Mouse (Mus musculus): ENCODE results near the gene Med13l.
A peak's percentile ranks its signal among the peaks of the same experiment; 100 is the strongest.

Gene Med13l

DNA sequence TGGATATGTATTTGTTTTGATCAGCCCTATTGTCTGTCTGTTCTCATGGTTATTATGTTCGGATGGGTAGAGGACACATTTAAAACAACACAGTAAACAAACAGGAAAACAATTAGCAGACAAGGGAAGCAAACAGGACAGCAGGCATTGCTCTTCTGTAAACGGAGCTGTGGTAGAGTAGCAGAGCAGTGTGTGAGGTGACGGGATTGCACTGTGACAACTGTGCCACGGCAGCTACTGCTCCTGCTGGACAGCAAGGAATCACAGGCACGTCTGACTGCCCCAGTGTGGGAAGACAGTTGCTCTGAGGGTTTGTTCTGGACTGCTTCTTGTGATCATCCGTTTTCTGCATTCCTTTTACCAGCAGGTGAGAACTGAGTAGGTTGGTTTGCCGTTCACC lies 94.9 kb downstream of the Med13l start:
- DNase-seq (ENCODE audit: low spot score in 2 of 2): no peak

GRCm38 (mm10) chr5:118655966-118656365 lies 95.5 kb downstream of the Med13l start:
- no peak for DNase-seq (ENCODE audit: low spot score in 2 of 2)

DNA sequence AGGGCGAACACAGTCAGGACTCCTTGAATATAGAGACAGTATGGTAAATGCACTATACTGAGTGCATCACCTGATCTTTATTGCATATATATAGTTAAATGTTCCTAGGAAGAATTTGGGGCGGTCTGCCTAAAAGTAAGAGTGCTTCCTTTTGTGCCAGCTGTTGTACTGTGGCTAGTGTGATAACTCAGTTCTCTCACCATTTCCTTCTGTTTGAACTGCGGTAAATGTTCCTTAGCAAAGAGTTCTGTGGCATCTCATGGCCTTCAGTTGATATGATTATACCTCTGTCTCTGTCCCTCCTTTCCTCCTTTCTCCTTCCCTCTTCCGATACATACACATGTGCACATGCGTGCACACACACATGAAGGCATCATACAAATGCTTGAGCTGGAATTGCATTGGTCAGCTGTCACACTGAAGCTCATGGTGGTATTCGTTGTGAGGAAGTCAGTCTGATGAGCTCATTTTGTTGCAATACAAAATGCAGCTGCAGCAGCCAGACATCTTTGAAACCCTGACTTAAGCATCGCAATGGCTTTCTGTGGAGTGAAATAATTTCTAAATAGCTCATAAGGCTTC lies 97.9 kb downstream of the Med13l start:
- no peak for DNase-seq (ENCODE audit: low spot score in 2 of 2)

DNA sequence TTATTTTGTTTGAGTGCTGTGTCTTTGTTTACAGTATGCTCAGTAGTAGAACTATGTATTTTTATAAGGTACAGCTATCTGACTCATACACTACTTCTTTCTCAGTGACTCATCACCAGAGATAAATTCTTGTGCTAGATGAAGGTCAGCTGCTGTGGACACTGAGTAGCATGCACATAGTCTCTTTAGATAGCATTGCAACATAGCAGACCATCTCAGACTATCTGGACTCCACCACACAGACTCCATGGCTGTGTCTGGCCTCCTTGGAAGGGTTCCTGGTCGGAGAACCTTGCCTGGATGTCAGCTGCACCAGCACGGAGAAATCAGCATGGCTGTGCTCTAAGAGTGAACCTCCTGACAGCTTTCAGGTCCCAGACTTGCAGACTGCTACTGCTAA lies 99.2 kb downstream of the Med13l start:
- DNase-seq (ENCODE audit: low spot score in 2 of 2): no peak

GRCm38 (mm10) chr5:118661751-118662150 lies 101.3 kb downstream of the Med13l start:
- no peak for DNase-seq (ENCODE audit: low spot score in 2 of 2)

GRCm38 (mm10) chr5:118663999-118664398 lies 103.5 kb downstream of the Med13l start:
- peak in 1 of 2 experiments; percentile 22 for DNase-seq (ENCODE audit: low spot score in 2 of 2)

DNA sequence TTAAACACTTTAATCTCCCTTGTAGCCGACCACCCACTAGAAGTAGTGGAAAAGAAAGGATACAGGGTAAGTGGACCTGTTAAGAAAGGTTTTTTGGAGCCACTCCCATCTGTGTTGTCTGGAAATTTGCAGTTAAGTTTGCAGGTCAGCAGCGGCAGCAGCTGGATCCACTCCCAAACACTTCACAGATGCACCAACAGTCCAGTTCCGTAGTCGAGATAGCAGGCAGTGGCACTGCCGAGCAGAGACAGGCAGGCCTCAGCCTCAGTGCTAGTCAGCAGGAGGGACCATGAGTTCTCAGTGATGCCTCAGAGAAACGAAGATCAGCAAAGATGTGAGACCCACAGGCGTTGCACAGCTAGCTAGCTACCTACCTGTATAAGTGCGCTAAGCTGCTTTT lies 104.5 kb downstream of the Med13l start:
- DNase-seq (ENCODE audit: low spot score in 2 of 2): no peak

DNA sequence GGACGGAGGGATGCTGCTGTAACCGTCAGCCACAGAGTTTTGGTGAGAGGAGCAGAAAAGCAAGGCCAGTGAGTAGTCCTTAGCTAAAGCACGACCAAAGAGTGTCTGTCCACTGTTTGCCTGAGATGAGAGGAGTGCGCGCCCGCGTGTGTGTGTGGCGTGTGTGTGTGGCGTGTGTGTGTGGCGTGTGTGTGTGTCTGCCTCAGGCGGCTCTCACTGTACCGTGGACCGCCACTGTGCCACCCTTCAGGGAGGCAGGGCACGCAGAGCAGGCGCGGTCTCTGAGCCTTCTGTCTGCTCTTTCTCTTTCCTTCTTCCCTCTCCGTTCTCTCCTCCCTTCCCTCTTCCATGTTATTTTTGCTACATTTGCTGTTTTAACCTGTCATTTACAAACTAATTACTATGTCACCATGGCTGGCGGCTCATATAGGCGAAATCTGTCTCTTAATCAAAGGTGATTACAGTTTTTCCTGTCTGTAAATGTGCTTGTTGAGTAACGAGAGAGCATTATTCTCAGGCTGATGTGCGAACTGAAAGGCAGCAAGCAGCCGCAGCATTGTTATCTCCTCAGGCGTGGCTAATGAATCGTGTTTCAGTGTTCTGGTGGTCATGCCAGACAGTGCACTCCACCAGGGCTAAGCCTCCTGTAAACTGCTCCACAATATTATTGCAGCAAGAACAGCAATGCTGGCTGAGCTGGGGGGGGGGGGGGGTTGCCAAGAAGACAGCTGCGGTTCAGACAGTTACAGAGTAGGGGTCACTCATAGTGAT lies 106.1 kb downstream of the Med13l start:
- DNase-seq (ENCODE audit: low spot score in 2 of 2): no peak

DNA sequence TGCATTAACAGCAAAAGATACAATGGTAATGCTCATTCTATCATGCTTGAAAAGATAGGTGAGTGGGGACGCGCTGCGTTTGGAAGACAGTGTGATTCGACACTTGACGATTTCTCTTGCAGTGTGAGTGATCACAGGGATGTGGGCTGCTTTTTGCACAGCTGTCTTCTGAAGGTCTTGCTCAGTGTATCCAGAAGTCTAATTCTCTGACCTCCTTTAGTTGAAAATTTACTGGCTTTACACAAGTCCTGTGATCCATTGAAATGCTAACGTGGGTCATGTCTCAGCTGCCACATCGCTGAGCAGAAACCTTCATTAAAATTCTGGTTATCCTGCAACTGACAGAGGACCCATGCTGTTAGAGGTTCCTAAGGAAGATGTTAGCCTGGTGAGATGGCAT lies 107.4 kb downstream of the Med13l start:
- no peak for DNase-seq (ENCODE audit: low spot score in 2 of 2)

DNA sequence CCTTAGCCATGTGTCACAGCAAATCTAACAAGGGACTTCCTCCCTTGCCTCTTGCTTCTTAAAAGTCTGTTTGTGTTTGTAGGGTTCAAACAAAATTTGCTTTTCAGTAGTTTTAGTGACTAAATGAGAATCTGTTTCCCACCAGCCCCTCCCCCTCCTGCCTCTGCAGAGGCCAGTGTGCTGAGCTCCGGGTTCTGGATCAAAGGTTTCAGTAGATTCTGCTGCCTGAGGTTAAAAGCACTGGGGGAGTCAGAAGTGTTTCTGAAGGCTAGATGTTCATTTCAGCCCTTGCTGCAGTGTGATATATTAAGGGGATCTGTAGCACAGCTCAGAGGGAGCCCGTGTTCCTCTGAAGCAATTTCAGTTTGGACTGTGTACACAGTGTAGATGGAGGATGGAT lies 108.5 kb downstream of the Med13l start:
- no peak for DNase-seq (ENCODE audit: low spot score in 2 of 2)

- no peak for DNase-seq (ENCODE audit: low spot score in 2 of 2)
These were observed 111.6 kb downstream of the Med13l start for GRCm38 (mm10) chr5:118672111-118672510.

DNA sequence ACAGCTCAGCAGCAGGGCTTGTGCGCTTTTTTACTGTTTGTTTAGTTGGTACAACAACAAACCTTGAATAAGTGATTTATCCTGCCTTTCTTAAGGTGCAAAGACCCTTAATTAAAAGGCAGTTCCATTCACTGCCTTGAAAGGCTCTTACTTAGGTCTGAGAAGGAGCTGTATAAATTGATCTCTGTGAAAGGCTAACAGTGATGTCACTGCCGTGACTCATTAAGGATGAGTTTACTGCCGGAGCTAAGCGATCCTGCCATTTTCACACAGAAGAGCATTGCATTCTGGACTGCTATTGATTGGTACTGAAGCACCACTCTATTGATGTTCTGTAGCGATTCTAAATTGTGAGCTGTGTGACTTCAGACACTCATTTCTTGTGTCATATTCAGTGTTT lies 113.4 kb downstream of the Med13l start:
- DNase-seq (ENCODE audit: low spot score in 2 of 2): no peak

- DNase-seq (ENCODE audit: low spot score in 2 of 2): no peak
These were observed 113.8 kb downstream of the Med13l start for GRCm38 (mm10) chr5:118674321-118674720.

DNA sequence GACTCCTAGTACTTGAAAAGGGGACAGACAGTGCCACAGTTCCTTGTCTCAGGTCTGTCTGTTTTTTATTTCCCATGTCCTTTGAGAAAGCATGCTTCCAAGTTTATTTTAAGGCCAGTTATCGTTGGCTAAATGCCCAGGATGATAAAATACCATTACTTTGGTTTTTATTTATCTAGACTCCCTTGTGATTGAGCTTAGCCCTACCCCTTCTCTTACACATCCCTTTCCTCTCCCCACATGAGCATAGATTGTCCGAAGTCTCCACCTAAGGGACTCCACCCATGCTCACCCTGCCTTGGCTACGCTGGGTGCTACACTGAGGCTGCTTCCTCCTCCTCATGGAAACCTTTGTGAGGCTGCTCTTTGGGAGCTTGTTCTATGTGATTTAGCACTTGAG lies 115.2 kb downstream of the Med13l start:
- DNase-seq (ENCODE audit: low spot score in 2 of 2): no peak

- peak; percentile 13 to 20 for DNase-seq (ENCODE audit: low spot score in 2 of 2)
These were observed 115.9 kb downstream of the Med13l start for GRCm38 (mm10) chr5:118676151-118676918.

DNA sequence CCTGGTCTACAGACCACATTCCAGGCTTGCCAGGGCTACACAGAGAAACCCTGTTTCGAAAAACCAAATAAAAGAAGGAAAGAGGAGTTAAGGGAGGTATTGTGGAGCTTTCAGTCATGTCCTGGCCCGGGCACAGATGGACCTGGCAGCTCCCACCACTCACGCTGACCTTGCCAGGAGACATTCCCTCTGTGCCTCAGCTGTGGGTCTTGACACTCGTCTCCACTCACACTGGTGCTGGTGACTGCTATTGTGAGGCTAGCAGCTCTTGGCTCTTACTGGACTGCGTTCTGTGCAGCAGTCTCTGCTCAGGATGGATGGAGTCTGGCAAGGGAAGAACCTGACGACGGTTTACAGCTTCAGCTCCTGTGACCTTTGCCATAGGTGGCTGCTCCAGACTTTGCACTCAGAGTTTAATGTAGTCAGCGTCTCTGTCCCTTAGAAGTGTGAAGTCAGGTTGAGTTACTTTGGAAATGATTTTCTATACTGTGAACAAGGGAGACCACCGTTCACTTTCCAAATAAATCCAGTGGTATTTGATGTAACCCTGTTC lies 118.9 kb downstream of the Med13l start:
- no peak for DNase-seq (ENCODE audit: low spot score in 2 of 2)

DNA sequence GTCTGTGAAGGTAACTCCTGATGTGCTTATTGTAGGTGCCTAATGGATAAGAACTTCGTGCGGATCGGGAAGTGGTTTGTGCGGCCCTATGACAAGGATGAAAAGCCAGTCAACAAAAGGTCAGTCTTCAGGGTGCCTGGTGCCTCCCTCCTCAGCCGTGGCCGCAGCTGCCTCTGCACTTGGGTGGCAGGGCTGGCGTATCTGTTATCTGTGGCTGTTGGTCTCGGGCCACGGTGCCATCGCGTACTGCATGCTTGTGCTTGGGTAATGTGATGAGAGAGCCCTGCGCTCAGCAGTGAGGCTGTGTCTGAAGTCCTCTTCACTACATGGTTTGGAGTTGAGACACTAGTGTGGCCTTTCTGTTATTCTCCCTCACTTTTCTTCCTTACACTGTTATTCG lies 120.4 kb downstream of the Med13l start:
- DNase-seq (ENCODE audit: low spot score in 2 of 2): no peak

DNA sequence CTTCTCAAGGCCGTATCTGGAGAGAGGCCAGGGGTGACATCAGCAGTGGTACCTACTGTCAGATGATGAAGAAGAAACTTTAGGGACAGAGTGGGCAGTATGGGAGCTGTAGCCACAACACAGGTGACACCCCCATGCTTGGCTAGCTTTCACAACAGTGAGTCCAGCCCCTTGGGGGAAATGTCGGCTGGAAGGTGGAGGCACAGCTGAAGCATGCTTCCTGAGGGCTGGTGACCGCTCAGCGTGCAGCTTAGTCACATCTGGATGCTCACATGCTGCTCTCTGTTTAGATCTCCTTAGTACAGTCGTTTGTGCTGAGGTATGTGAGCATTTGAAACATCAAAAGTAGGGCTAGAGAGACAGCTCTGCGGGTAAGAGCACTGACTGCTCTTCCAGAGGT lies 121.5 kb downstream of the Med13l start:
- DNase-seq (ENCODE audit: low spot score in 2 of 2): peak; percentile 73 to 77

GRCm38 (mm10) chr5:118685145-118685544 lies 124.7 kb downstream of the Med13l start:
- no peak for DNase-seq (ENCODE audit: low spot score in 2 of 2)

GRCm38 (mm10) chr5:118686021-118686420 lies 125.5 kb downstream of the Med13l start:
- no peak for DNase-seq (ENCODE audit: low spot score in 2 of 2)

DNA sequence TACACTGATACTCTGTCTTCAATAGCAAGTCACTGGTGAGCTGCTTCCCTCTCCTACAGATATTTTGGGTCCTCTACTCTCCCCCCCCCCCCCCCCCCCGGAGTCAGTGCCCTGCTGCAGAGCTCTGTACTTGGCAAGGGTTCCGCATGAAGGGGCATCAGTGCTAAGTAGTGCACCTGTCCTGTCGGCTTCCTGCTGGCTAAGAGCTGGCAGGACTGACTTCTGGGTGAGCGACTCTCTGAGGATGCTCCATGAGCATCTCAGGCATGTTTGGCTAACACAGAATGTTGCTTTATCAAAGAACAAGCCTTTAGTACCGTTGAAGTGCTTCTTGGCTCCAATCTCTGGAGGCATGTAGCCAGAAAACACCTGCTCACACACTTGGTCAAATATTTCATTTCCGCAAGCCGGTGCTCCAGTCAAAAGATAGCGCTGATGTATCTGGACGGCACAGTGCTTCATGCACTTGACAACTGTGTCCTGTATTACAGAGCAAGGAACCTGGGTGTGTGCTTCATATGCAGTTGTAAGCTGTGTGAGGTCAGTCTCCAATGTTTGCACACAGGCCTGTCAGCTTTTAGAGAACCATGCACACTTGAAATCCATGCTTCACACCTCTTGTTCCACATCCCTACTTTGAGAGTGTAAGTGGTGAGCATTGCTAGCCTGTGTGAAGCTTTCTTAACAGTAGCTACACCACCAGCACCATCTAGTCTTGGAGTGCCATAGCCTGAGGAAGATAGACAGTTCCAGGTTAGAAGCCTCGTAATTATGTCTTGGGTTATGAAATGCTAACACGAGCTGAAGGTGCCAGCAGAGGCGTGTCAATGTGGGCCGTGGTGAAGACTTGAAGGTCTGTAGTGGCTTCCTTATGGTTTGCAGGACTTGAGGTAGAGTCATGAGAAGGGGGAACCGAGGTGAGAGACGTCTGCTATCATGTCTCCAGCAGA lies 128.7 kb downstream of the Med13l start:
- no peak for DNase-seq (ENCODE audit: low spot score in 2 of 2)
